Mouse (Mus musculus) kidney, adult 18-20 months (tissue): Measurements from ENCODE around the gene Lyl1.

ENCODE experiments used
- DNase-seq: peaks from one replicate; pipeline ENCODE4 v3.0.0; 2021

Gene Lyl1

DNA sequence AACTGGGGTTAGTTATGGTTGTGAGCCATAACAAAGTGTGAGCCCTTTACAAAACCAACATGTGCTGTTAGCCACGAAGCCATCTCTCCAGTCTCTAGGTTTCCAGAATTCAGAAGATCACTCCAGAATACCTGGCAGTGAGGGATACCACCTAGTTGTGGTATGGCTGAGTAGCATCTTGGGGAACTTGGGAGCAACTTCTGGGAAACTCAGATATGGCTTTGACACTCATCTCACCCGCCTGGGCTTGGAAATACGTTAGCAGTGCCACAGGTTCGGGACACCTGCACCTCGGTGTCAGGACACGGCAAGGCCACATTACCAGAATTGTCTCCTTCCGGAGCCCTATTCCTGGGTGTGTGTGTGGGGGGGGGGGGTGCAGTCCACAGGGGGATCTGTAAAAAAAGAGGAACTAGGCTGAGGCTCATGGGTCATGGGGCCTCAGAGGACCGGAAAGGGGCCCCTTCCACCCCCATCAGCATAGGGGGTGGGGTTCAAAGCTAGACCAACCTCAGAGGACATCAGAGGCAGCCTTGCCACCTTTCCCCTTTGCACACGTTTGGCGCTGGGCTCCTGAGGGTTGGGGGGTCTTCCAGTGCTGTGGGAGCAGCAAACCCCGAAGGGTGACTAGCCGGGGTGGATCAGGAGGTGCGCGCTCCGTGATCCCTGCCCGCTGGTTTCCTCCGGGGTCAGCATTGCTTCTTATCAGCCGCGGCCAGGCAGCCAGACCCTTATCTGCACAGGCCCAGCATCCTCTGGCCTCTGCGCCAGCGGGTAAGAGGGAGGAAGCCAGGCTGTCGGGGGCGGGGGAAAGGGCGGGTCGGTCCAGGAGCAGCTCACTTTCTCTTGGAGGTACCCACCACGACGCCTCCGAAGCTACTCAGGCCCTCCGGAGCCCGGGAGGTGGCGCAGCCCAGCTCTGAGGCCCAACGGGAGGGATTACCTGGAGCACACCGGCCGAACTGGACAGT lies at the start of gene Lyl1:
Gene Lyl1 (plus strand): TSS at position 517 of the 971 bp plus-strand sequence.
- peak; percentile 64 for DNase-seq

DNA sequence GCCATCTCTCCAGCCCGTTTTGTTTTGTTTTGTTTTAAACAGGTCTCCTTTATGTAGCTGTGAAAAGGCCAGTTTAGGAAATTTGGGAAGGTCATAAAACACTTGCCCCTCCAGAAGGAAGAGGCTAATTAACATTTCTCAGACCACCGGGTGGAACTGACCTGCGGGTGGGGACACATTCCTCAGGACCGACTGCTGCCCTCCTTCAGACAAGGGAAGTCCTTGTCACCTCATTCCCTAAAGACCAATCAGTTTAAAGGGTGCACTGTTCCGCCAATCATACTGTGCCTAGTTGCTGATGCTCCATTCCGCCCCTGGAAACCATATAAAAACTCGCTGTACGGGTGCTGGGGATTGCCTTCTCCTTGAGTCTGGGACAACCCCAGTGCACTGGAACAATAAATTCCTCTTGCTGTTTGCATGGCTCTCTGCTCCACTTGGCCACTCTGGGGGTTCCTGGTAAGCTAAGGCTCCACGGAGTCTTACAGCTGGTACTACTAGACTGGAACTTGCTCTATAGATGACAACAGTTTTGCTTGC lies 48.1 kb upstream of the Lyl1 start:
- DNase-seq: no peak

DNA sequence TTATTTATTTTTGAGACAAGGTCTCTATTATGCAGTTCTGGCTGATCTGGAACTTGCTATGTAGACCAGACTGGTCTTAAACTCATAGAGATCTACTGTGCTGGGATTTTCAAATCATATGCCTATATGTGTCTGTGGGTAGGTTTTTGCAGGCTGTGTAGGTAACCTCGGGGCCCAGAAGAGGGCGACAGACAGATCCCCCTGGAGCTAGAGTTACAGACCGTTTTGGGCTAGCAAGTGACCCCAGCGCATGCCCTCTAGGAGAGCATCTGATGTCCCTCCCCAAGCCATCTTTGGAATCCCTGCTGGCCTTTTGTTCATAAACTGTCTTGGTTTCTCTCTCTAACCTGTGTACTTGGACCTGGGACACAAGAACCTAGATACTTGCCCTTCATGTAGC lies 46.7 kb upstream of the Lyl1 start:
- DNase-seq: no peak

DNA sequence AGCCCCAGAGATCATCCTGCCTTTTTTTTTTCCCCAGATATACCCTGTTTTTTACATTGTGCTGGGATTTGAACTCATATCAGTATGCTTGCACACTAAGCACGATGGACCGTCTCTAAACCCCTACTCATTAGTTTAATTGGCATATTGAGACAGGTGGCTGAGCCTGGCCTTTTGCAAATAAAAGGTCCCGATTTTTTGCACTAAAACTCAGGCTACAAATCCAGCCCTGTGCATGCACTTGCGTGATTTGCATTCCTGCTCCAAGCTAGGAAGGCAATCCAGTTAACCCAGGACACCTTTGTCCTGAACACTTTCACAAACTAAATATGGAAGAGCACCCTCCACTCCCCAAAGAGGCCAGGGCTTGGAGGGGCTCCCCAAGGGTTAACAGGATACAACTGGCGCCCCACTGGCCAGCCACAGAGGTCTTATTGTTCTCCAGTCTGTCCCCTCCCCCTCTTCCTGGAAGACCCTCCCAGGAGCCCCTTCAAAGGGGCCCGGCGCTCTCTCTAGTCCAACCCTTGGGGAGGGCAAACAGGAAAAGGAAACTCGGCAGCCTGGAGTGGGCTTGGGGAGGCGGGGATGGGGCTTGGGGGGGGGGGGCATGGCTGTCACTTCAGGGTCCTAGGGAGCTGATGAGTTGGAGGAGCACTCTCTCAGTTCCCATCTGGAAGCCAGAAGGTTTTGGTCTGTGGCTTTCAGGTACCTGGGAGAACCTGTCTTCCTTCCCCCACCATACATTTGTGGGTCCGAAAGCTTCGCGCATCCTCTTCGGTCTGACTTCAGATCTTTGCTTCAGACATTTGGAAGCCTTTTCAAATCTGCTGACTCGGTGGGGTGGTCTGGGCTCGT lies 45.7 kb upstream of the Lyl1 start:
- DNase-seq: no peak

GRCm38 (mm10) chr8:84656191-84656525 lies 45.1 kb upstream of the Lyl1 start:
- no peak for DNase-seq

DNA sequence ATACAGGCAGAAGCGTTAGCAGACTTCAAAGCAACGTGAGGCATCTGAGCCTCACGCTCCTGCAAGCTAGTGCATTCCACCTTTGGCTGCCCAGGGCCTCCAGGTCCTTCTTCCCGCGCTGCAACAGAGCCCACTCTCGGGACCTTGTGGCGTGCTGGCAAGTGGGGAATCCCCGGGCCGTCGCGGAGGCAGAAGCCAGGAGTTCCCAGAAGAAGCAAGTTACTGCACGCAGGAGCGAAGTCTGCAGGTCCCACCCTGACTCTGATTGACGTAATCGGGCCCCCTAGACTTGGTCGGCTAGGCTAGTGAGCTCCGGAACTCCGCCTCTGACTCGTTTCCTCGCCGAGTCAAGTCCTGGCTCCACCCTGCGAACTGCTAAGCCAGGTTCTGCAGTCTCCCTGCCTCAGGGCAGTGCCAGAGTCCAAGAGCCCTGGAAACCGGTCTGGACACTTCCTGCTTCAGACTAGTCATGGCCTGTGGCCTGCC lies 44.6 kb upstream of the Lyl1 start:
- DNase-seq: peak; percentile 85

- DNase-seq: no peak
Measured at GRCm38 (mm10) chr8:84657203-84657602, 44.1 kb upstream of the Lyl1 start.

GRCm38 (mm10) chr8:84657680-84658079 lies 43.6 kb upstream of the Lyl1 start:
- peak; percentile 35 for DNase-seq

DNA sequence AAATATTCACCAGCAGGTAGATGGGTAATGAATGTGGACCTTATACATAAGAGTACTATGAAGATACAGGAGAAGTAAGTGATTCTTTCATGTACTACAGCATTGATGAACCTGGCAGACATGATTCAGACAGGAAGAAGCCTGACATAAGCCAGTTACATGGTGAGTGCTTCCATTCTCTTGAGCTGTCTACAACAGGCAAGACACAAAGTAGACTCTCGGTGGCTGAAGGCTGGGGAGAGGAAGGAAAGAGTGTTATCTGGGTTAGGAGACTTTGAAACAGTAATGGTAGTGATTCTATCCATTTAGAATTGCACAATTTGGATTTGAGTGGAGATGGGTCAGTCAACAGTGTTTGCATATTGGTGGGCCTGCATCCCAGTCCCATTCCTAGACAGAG lies 42.3 kb upstream of the Lyl1 start:
- no peak for DNase-seq

GRCm38 (mm10) chr8:84659936-84660818 lies 41.1 kb upstream of the Lyl1 start:
- DNase-seq: peak; percentile 73

DNA sequence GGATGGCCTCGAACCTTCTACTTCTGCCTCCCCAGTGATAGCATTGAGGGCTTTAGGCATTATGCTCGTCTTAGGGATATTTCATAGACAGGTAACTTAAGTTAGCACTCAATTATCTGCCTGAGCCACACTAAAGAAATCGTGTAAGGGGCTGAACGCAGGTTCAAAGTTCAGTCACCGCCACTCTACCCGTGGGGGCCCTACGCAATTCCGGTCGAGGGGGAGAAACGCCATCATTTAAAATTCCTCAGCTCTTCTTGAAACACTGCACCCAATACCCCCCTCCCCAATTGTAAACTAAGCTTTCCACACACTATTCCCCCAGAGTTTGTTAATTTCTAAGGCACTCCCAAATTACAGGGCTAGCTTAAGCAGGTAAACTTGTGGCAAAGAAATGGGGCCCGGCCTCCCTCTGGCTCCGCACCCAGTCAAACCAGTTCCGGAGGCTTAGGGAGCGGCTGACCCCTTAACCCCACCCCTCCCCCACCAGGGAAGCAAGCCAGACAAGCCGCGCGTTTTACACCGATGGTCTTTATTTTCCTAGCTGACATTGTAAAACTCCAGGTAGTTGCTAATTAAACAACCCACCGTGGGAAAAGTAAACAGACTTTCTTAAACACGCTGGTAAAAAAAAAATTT lies 40.3 kb upstream of the Lyl1 start:
- peak; percentile 72 for DNase-seq

- peak; percentile 87 for DNase-seq
Measured at GRCm38 (mm10) chr8:84661458-84661871, 39.8 kb upstream of the Lyl1 start.

GRCm38 (mm10) chr8:84661961-84662571 lies 39.2 kb upstream of the Lyl1 start:
- peak; percentile 67 for DNase-seq

DNA sequence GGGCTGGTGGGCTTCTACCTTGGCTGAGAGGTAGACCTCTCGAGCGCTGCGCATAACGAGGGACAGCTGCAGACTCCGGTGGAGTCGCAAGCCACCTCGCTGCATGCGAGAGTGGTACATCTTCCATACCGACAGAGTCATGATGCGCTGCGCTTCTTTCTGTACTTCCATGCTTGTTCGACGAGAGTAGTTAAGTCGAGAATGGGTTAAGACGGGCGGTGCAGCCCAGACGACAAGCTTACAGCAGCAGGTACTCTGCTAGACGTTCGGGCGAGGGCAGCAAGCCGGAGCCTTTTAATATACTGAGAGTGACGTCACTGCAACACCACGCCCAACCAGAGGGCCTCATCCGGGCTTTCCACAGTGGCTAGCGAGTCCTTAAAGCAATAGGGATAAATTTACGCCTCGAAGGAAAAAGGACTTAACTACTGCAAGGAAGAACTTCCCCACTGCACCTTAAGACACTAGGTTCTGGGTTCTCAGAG lies 38.6 kb upstream of the Lyl1 start, which contains the start of gene Ier2:
Gene Ier2 (minus strand): TSS at position 272 of the 485 bp plus-strand sequence.
- DNase-seq: peak; percentile 96

DNA sequence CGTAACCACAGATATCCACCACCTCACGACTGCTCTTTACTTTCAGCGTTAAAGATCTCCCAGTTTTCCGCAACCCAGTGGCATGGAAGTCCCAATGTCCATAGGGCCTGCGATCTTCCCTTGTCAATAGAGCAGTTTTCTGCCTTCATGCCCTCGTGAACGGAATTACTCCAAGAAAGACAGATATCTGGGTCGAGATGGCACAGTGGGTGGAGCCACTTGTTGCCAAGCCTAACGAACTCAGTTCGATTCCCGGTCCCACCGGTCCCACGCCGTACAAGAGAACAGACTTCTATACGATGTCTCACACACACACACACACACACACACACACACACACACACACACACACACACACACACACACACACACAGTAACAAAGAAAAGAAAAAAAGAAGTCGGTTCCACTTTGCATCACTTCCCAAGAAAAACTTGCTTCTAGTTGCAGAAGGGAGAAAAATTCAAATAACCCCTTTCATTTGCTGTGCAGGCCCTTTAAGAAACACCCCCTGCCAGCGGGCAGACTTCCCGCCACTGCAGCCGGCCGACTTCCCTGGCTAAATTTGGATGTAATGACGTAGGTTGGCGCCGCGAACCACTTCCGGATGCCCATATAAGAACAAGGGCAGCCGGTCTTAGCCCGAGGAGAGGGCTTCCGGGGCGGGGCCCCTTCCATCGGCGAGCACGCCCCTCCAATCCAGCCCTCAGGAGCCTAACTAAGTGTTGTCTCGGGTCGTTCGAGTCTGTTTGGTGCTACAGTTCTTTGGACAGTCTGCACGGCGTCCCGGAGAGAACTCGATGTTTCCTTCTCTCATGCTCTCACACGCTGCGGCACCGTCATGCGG lies 37.6 kb upstream of the Lyl1 start:
- DNase-seq: peak; percentile 97

DNA sequence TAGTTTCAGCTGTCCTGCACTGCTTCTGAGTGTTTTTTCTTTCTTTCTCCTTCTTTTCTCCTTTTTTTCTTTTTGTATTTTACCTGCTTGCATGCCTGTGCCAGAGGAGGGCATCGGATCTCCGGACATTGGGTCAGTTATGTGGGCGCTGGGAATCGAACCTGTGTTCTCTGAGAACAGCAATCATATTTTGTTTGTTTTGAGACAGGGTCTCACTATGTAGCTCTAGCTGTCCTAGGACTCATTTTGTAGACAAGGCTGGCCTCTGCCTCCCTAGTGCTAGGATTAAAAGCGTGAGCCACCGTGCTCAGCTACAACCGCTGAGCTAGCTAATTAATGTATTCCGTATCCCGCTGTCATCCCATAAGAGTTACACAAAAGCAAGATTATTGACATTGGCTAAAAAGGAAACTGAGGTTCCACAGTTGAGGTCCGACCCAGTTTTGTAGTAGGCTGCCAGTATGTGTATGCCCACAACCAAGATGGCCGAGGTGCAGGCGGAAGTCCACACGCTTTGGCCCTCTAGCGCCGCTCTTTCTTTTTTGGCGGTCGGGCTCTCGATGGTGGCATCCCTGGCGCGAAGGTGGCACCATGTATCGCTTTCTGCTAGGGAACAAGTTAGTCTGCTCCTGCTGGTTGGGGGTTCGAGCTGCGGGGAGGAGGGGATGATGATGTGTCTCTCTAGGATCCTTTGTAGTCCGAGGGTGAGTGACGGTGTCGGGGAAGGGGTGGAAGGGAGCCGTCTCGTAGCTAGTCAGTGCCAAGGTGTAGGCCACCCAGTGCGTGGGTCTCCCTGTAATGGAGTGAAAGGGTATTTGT lies 36.5 kb upstream of the Lyl1 start:
- peak; percentile 83 for DNase-seq

- no peak for DNase-seq
Measured at GRCm38 (mm10) chr8:84665385-84665893, 35.8 kb upstream of the Lyl1 start.

DNA sequence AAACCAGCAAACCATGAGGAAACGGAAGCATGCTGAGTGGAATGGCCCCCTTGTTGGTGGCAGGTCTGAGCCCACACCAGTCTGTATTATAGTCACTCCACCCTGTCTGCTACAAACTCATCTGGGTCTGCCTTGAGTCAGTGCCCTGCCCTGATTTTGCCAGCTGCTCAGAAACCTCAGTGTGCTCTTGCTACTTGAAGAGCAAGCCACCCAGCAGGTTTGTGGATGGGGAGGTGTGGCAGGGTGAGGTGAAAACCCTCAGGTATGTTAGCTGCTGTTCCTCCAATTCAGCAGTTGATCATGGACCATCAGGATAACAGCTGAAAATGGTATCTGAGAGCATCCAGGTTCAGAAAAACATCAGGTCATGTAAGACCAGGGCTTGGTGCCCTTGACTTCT lies 33.2 kb upstream of the Lyl1 start:
- DNase-seq: no peak
